Mouse (Mus musculus) lung, embryonic 15.5 days (tissue): Measurements from ENCODE around the gene Ccnl2. TPM values are rescaled to one million over a fixed set of nuclear protein-coding genes. Genes with fewer than 3 reads are reported as not detected.

Experiments
- ATAC-seq: fragments of 200-750 bp; cut with Nextera tagmentation; 2 replicates; pipeline ENCODE4 v1.8.0; 2017; ENCODE audit warnings: moderate number of reproducible peaks, borderline replicate concordance; ENCODE audit not compliant: low FRiP score, low TSS enrichment; ENCODE audit errors: extremely low read depth
- H3K27ac ChIP-seq: fragments of 300-500 bp; sonication (generic); 2 replicates; pipeline ENCODE4 v1.5.1; 2015; ENCODE audit warnings: moderate library complexity, mild to moderate bottlenecking, inconsistent platforms
- H3K27me3 ChIP-seq: fragments of 300-500 bp; sonication (generic); 2 replicates; pipeline ENCODE4 v1.6.1; 2015; ENCODE audit warnings: inconsistent platforms
- H3K36me3 ChIP-seq: fragments of 300-500 bp; sonication (generic); 2 replicates; pipeline ENCODE4 v1.6.1; 2015; ENCODE audit warnings: inconsistent platforms
- H3K4me1 ChIP-seq: fragments of 300-500 bp; sonication (generic); 2 replicates; pipeline ENCODE4 v1.6.1; 2015; ENCODE audit warnings: inconsistent platforms
- H3K4me2 ChIP-seq: fragments of 300-500 bp; sonication (generic); 2 replicates; pipeline ENCODE4 v1.6.1; 2015; ENCODE audit warnings: inconsistent platforms, mild to moderate bottlenecking, moderate library complexity
- H3K4me3 ChIP-seq: fragments of 300-500 bp; sonication (generic); 2 replicates; pipeline ENCODE4 v1.5.1; 2015; ENCODE audit warnings: mild to moderate bottlenecking, inconsistent platforms
- H3K9ac ChIP-seq: fragments of 300-500 bp; sonication (generic); 2 replicates; pipeline ENCODE4 v1.6.1; 2015; ENCODE audit warnings: inconsistent platforms
- H3K9me3 ChIP-seq: fragments of 300-500 bp; sonication (generic); 2 replicates; pipeline ENCODE4 v1.6.1; 2016; ENCODE audit warnings: inconsistent platforms
- WGBS: fragments of 180-500 bp; shearing (Covaris S2); methylation state at CpG from one replicate; pipeline ENCODE4 v1.1.7; 2015; 5-methylcytosine and 5-hydroxymethylcytosine counted together
- polyA plus RNA-seq: library from polyadenylated mRNA; unstranded; fragments of >200 nt; fragmentation: Nextera tagmentation; extraction: Ambion mirVana; gene quantifications from 2 replicates; pipeline ENCODE4 v1.2.1, GENCODE M21; 2015

Ccnl2 gene
- polyA plus RNA-seq, 1 experiment from 2014 or later, result 169 TPM

- H3K36me3 ChIP-seq, result no peaks in the 10 kb centered on the region
- no peaks in the 10 kb centered on the region for H3K9me3 ChIP-seq
- H3K27ac ChIP-seq, result no peak overlapping the region
- no peak overlapping the region for H3K4me3 ChIP-seq
- 64% methylated on average over 24 of the region's 24 CpGs for WGBS
- no peak overlapping the region for H3K4me2 ChIP-seq
- no peaks in the 10 kb centered on the region for H3K27me3 ChIP-seq
- H3K4me1 ChIP-seq, result no peaks in the 10 kb centered on the region
- no peak overlapping the region for H3K9ac ChIP-seq
- no peak for ATAC-seq
Measured at GRCm38 (mm10) chr4:155791240-155791933, 20.9 kb upstream of the Ccnl2 start.

GRCm38 (mm10) chr4:155793730-155794129 lies 18.6 kb upstream of the Ccnl2 start:
- Histone ChIP-seq H3K27me3 (no peaks in the 10 kb centered on the region), H3K4me2 (no peak overlapping the region), H3K9ac (no peak overlapping the region), H3K27ac (no peak overlapping the region), H3K36me3 (no peaks in the 10 kb centered on the region), H3K4me1 (no peaks in the 10 kb centered on the region), H3K4me3 (no peak overlapping the region), H3K9me3 (no peaks in the 10 kb centered on the region)
- ATAC-seq, result no peak
- 41% methylated on average over 2 of the region's 2 CpGs for WGBS

DNA sequence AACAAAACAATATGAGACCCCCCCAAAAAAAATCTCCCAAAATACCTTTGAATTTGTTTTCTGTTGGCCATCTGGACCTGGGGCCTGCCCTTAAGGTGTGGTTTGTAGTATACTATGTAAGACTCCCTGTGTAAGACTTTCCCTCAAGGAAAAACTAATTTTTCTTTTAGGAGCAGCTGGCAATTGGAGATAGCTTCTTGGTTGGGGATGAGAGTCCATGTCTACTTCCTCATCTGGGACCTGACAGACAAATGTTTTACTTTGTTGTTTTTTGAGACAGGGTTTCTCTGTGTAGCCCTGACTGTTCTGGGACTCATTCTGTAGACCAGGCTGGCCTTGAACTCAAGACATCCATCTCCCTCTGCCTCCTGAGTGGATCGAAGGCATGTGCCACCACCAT lies 10.2 kb upstream of the Ccnl2 start:
- Histone ChIP-seq H3K4me1 (peaks cover 17% of the 10 kb centered on the region), H3K27me3 (no peaks in the 10 kb centered on the region), H3K36me3 (peaks cover 3% of the 10 kb centered on the region; the same call in 1 of the 2 replicates), H3K4me3 (no peak overlapping the region), H3K9me3 (no peaks in the 10 kb centered on the region), H3K9ac (no peak overlapping the region), H3K27ac (no peak overlapping the region), H3K4me2 (no peak overlapping the region)
- WGBS, result 89% methylated on average over 1 of the region's 1 CpGs
- no peak for ATAC-seq

DNA sequence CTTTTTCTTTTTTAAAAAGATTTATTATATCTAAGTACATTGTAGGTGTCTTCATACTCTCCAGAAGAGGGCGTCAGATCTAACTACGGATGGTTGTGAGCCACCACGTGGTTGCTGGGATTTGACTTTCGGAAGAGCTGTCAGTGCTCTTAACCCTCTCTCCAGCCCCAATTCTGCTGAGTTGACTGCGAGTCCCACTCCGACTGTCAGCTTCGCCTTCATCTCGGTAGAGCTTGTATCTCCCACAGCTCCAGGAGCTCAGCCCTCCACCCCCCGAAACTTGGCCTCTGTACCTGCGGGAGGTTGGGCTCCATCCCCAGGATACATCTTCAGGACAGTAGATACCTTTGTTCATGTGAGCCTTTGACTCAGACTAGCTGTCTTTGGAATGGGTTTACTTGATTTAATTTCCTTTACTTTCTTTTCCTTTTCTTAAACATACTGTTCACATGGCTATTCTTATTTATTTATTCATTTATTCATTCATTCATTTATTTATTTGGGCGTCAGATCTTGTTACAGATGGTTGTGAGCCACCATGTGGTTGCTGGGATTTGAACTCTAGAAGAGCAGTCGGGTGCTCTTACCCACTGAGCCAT lies 9.4 kb upstream of the Ccnl2 start, which contains the start of gene Mrpl20:
Gene Mrpl20 (plus strand): TSS at position 138 of the 599 bp plus-strand sequence.
- Histone ChIP-seq H3K4me2 (peak within 1 kb of the TSS; percentile 61), H3K9ac (peak within 1 kb of the TSS; percentile 73), H3K27me3 (no peaks in the 10 kb centered on the region), H3K9me3 (no peaks in the 10 kb centered on the region), H3K27ac (peak within 1 kb of the TSS; percentile 66), H3K4me3 (peak within 1 kb of the TSS; percentile 81), H3K36me3 (peaks cover 9% of the 10 kb centered on the region), H3K4me1 (peaks cover 17% of the 10 kb centered on the region)
- no peak for ATAC-seq
- 12% methylated on average over 12 of the region's 12 CpGs for WGBS

DNA sequence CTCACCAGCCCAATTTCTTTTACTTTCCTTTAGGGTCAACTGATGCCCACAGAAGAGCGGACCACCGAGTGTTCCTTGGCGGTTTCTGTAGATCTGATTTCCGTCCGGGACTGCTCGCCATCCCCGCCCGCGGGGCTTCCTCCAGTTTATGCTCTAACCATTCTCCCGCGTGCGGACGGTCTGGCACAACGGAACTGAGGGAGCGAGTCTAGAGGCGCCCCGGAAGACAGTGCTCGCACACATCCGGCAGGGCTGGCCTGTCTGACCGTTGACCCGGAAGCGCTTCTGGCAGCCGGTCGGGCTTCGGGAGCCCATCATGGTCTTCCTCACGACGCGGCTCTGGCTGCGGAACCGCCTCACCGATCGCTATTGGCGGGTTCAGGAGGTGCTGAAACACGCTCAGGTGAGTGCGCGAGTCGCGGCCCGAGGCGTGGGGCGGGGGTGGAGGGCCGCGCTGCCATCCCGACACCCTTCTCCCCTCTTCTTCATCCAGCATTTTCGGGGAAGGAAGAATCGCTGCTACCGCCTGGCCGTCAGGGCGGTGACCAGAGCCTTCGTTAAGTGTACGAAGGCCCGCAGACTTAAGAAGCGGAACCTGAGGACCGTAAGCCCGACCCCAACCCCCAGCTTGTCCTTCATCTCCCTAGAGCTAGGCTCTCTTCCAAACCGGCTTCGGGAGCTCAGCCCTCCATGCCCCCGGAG lies 8.8 kb upstream of the Ccnl2 start:
- peak overlapping the region; percentile 73 for H3K9ac ChIP-seq
- H3K4me1 ChIP-seq, result peaks cover 17% of the 10 kb centered on the region
- peak; percentile 98 for ATAC-seq
- H3K4me2 ChIP-seq, result peak overlapping the region; percentile 61
- peak overlapping the region; percentile 66 for H3K27ac ChIP-seq
- H3K27me3 ChIP-seq, result no peaks in the 10 kb centered on the region
- H3K4me3 ChIP-seq, result peak overlapping the region; percentile 81
- WGBS, result under 1% methylated on average over 58 of the region's 58 CpGs
- peaks cover 16% of the 10 kb centered on the region for H3K36me3 ChIP-seq
- no peaks in the 10 kb centered on the region for H3K9me3 ChIP-seq

GRCm38 (mm10) chr4:155807841-155808240 lies 4.4 kb upstream of the Ccnl2 start:
- 85% methylated on average over 3 of the region's 3 CpGs for WGBS
- ATAC-seq, result no peak
- Histone ChIP-seq H3K9ac (no peak overlapping the region), H3K4me3 (no peak overlapping the region), H3K27me3 (no peaks in the 10 kb centered on the region), H3K27ac (no peak overlapping the region), H3K4me1 (peaks cover 22% of the 10 kb centered on the region), H3K4me2 (no peak overlapping the region), H3K9me3 (no peaks in the 10 kb centered on the region), H3K36me3 (peaks cover 40% of the 10 kb centered on the region)

DNA sequence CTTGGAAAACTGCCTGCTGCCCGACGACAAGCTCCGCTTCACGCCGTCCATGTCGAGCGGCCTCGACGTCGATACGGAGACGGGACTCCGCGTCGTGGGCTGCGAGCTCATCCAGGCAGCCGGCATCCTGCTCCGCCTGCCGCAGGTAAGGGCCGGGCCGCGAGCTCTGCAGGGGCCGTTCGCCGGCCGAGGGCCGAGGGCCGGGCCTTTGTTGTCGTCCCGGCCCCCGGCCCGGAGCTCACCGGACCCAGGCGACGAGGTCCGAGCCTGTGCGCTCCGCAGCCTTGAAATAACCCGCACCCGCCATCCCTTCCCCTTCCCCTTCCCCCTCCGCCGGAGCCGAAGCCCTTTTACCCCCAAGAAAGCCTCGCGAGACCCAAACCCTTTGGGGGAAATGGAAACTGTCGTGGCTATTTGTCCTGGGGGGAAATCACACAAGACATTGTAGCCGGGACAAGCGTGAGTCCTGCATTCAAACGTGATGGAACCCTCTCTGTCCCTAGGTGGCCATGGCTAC lies 434 bp downstream of the Ccnl2 start:
- Histone ChIP-seq H3K4me1 (peaks cover 25% of the 10 kb centered on the region), H3K36me3 (peaks cover 67% of the 10 kb centered on the region), H3K4me3 (peak overlapping the region; percentile 91), H3K4me2 (peak overlapping the region; percentile 62), H3K9me3 (no peaks in the 10 kb centered on the region), H3K27ac (peak overlapping the region; percentile 87), H3K9ac (peak overlapping the region; percentile 97), H3K27me3 (no peaks in the 10 kb centered on the region)
- peak; percentile 24; the same call in 1 of the 2 replicates for ATAC-seq
- under 1% methylated on average over 49 of the region's 49 CpGs for WGBS

DNA sequence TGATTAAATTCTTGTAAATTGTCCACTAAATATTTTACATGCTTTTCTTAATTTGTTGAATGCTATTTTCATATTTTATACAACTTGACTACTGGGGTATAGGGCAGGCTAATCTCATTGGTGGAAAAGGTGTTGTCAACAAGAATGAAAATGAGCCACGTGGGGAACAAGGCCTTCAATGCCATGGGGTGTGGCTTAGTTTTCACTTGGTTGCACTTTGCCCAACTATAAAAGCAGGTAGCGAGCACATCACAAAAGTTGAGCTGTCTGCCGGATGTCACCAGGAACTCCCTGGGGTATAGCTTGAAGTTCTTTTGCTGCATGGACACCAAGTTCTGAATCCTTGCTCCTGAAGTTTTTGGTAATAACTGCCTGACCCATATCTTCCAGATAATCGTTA lies 5.2 kb downstream of the Ccnl2 start:
- ATAC-seq, result no peak
- Histone ChIP-seq H3K4me2 (no peak overlapping the region), H3K4me1 (peaks cover 18% of the 10 kb centered on the region), H3K4me3 (no peak overlapping the region), H3K9ac (no peak overlapping the region), H3K9me3 (no peaks in the 10 kb centered on the region), H3K36me3 (peaks cover 82% of the 10 kb centered on the region), H3K27ac (no peak overlapping the region), H3K27me3 (no peaks in the 10 kb centered on the region)
- 83% methylated on average over 4 of the region's 4 CpGs for WGBS

GRCm38 (mm10) chr4:155821025-155821424 lies 8.7 kb downstream of the Ccnl2 start:
- ATAC-seq, result no peak
- Histone ChIP-seq H3K27ac (no peak overlapping the region), H3K9ac (no peak overlapping the region), H3K4me3 (no peak overlapping the region), H3K9me3 (no peaks in the 10 kb centered on the region), H3K36me3 (peaks cover 94% of the 10 kb centered on the region), H3K27me3 (no peaks in the 10 kb centered on the region), H3K4me2 (no peak overlapping the region), H3K4me1 (no peaks in the 10 kb centered on the region)
- WGBS, result 72% methylated on average over 7 of the region's 7 CpGs

DNA sequence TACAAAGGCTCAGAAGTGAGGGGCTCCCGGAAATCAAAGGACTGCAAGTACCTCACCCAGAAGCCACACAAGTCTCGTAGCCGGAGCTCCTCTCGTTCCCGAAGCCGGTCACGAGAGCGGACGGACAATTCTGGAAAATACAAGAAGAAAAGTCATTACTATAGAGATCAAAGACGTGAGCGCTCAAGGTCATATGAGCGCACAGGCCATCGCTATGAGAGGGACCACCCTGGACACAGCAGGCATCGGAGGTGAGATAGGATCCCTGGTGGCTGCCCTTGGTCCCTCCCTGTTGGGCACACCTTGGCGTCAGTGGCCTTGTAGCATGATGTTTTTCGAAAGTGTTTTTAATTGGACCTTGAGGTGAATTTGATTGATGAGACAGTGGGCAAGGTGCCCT lies 11.2 kb downstream of the Ccnl2 start:
- H3K9ac ChIP-seq, result no peak overlapping the region
- H3K36me3 ChIP-seq, result peaks cover 92% of the 10 kb centered on the region
- H3K27ac ChIP-seq, result no peak overlapping the region
- no peak for ATAC-seq
- 96% methylated on average over 16 of the region's 16 CpGs for WGBS
- no peaks in the 10 kb centered on the region for H3K4me1 ChIP-seq
- no peaks in the 10 kb centered on the region for H3K9me3 ChIP-seq
- no peak overlapping the region for H3K4me3 ChIP-seq
- no peak overlapping the region for H3K4me2 ChIP-seq
- H3K27me3 ChIP-seq, result no peaks in the 10 kb centered on the region

DNA sequence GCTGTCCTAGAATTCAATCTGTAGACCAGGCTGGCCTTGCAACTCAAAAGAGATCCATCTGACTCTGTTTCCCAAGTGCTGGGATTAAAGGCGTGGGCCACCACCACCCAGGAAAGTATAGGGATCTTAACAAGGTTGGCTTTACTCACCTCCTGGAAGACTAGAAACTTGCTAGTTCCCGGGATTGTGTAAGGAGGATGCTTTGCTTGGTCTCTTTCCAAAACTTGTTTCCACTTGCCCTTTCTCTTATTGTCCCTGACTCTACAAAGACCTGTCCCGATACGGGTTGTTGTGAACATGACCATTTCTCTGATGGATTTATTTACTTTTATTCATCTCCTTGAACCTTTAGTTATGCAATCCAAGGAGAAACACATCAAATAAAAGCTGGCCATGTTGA lies 17.6 kb downstream of the Ccnl2 start:
- no peak overlapping the region for H3K4me3 ChIP-seq
- ATAC-seq, result no peak
- H3K9ac ChIP-seq, result no peak overlapping the region
- H3K4me1 ChIP-seq, result peaks cover 28% of the 10 kb centered on the region
- H3K9me3 ChIP-seq, result no peaks in the 10 kb centered on the region
- peaks cover 35% of the 10 kb centered on the region for H3K36me3 ChIP-seq
- no peak overlapping the region for H3K27ac ChIP-seq
- no peak overlapping the region for H3K4me2 ChIP-seq
- no peaks in the 10 kb centered on the region for H3K27me3 ChIP-seq
- WGBS, result 89% methylated on average over 4 of the region's 4 CpGs

DNA sequence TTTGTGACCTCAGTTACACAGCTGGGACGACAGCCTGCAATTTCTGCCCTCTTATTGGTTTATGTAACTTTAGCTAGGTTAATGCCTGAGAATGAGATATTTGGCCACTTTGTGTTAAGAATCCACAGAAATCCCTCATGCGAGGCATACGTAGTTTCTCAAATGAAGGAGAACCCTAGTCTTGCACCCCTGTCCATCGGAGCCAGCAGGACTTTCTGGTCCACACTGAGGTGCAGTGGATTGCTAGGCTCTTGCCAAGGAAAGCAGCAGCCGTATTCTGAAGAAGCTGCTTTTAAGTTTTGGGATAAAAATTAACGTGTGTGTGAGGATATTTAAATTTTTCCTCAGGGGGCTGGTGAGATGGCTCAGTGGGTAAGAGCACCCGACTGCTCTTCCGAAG lies 18.3 kb downstream of the Ccnl2 start:
- Histone ChIP-seq H3K9me3 (no peaks in the 10 kb centered on the region), H3K27me3 (no peaks in the 10 kb centered on the region), H3K36me3 (peaks cover 28% of the 10 kb centered on the region), H3K4me3 (peak overlapping the region; percentile 85), H3K4me2 (peak overlapping the region; percentile 93), H3K4me1 (peaks cover 28% of the 10 kb centered on the region), H3K27ac (peak overlapping the region; percentile 92; the same call in 1 of the 2 replicates), H3K9ac (no peak overlapping the region)
- 49% methylated on average over 8 of the region's 8 CpGs for WGBS
- ATAC-seq, result no peak
